Mouse (Mus musculus): ENCODE measurements around the gene Wfdc12.

- no peak for TF ChIP-seq CTCF (IDR thresholded peaks at IDR 0.05; ENCODE audit: borderline replicate concordance, control insufficient read depth, extremely low read depth, insufficient read depth, low read length, poor library complexity)
- no peak for TF ChIP-seq POLR2A (IDR thresholded peaks at IDR 0.05; ENCODE audit: control insufficient read depth, extremely low read depth, insufficient read depth, low read length, poor library complexity)
These were observed 7.1 kb downstream of the Wfdc12 start for GRCm38 (mm10) chr2:164183340-164183739.
